Mouse (Mus musculus): ENCODE measurements around the gene Eloa.

Gene Eloa

DNA sequence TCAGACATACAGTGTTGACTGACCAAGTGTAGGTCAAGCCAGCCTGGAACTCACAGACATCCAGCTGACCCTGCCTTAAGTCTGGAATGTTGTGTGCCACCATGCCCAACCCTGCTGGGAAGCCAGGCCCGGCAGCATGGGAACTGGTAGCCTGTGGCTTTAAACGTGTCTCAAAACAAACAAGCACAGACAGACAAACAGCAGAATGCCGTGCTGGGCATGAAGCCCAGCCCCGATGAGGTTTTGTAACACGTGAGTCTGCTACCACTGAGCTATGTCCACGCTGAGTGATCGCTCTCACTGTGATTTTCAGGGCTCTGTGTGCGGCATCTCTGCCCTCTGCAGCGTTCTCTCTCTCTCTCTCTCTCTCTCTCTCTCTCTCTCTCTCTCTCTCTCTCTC lies 65.7 kb downstream of the Eloa start:
- DNase-seq (ENCODE audit: low spot score in 2 of 2), result no peak

DNA sequence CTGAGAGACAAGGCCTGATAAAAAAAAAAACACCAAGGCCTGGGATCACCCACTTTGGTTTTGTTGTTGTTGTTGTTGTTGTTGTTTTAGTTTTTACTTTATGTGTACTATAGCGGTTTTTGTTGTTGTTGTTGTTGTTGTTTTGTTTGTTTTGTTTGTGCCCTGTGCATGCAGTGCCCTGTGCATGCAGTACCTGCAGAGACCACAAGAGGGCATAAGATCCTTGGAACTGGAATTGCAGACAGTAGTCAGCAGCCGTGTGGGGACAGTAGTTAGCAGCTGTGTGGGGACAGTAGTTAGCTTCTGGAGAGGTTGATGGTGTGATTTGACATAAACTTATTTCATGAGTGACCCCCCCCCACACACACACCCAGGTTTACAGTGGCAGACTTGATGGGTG lies 67.3 kb downstream of the Eloa start:
- DNase-seq (ENCODE audit: low spot score in 2 of 2), result no peak
